Mouse (Mus musculus) ES-Bruce4 (cell line): ENCODE results near the gene Srrm4. TPM values are rescaled to one million over a fixed set of nuclear protein-coding genes. Genes with fewer than 3 reads are reported as not detected.

Source experiments
- H3K27ac ChIP-seq: 2 replicates; pipeline ENCODE4 v1.5.1; 2012; ENCODE audit warnings: low read length, inconsistent platforms; ENCODE audit not compliant: insufficient read depth
- H3K27me3 ChIP-seq: 2 replicates; pipeline ENCODE4 v1.6.1; 2012; ENCODE audit warnings: mild to moderate bottlenecking, low read length, inconsistent platforms; ENCODE audit not compliant: control insufficient read depth, poor library complexity, insufficient read depth, severe bottlenecking
- H3K36me3 ChIP-seq: 2 replicates; pipeline ENCODE4 v1.6.1; 2012; ENCODE audit warnings: inconsistent platforms, mild to moderate bottlenecking, low read length, moderate library complexity; ENCODE audit not compliant: control insufficient read depth, poor library complexity, insufficient read depth, severe bottlenecking
- H3K4me1 ChIP-seq: one replicate; pipeline ENCODE4 v1.8.1; 2011; ENCODE audit warnings: low read length; ENCODE audit not compliant: control insufficient read depth, insufficient read depth
- H3K4me3 ChIP-seq: 2 replicates; pipeline ENCODE4 v1.5.1; 2011; ENCODE audit warnings: low read depth, mild to moderate bottlenecking, low read length
- H3K9ac ChIP-seq: 2 replicates; pipeline ENCODE4 v1.6.1; 2012; ENCODE audit warnings: low read depth, mild to moderate bottlenecking, inconsistent platforms; ENCODE audit not compliant: poor library complexity, severe bottlenecking
- H3K9me3 ChIP-seq: replicated peaks from 2 replicates; pipeline ENCODE4 v1.6.1; 2012; ENCODE audit warnings: mild to moderate bottlenecking, low read length, inconsistent platforms; ENCODE audit not compliant: control insufficient read depth, poor library complexity, insufficient read depth, severe bottlenecking
- CTCF ChIP-seq: IDR thresholded peaks from one replicate; pipeline ENCODE4 v1.8.1; 2011; ENCODE audit warnings: low read depth, low read length
- EP300 ChIP-seq: IDR thresholded peaks from 2 replicates; pipeline ENCODE4 v1.6.1; 2011; ENCODE audit warnings: low read depth, low read length; ENCODE audit not compliant: insufficient read depth
- POLR2A ChIP-seq: IDR thresholded peaks from one replicate; pipeline ENCODE4 v1.8.1; 2011; ENCODE audit warnings: low read length; ENCODE audit not compliant: insufficient read depth
- polyA plus RNA-seq: library from polyadenylated mRNA; stranded (reverse); fragments of >200 nt; gene quantifications from 2 replicates; pipeline ENCODE4 v1.2.4, GENCODE M21; 2011; ENCODE audit warnings: low read depth; ENCODE audit not compliant: missing spikeins, insufficient read depth, insufficient read length

Srrm4 gene
- polyA plus RNA-seq, 1 experiment: 0.48 TPM

DNA sequence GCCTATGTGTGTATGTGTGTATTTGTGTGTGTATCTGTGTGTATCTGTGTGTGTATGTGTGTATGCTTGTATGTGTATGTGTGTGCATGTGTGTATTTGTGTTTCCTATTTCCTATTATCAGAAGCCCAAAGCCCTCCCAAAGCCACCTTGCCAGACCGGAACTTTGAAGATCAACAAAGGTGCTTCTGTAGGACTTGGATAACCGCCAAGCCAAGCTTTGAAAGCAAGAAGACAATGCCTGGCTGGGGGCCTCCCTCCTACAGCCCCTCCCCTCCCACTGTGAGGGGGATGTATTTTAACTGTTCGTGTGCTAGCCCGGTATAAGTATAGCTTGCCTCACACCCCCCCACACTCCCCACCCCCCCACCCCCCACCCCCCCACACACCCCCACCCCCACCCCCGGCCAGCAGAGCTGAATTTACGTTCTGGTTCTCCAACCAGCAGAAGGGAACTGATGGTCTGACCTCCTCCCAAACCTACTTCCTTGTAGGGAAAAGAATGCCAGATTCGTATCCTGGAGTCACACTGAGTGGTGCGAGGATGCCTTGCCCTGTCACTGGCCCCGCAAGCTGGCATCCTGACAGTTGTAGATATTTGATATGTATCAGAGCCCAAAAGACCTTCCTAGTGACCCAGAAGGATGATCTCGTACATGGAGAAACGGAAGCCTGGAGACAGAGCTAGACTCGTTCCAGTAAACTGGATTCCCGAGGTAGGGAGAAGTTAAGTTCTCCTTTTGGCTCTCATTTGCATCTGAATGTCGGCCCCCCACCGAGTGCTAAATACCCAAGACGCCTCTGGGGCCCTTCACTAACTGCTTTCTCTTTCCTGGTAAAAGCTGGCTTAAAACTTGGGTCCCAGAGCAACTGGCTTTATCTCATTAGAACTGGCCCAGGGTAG is 181.7 kb downstream of the Srrm4 start:
- peaks cover 20% of the 10 kb centered on the region for H3K4me1 ChIP-seq
- peak overlapping the region; percentile 69 for H3K9ac ChIP-seq
- TF ChIP-seq EP300: peak; percentile 95
- no peak for TF ChIP-seq POLR2A
- H3K27me3 ChIP-seq: no peaks in the 10 kb centered on the region
- no peaks in the 10 kb centered on the region for H3K9me3 ChIP-seq
- peak overlapping the region; percentile 98 for H3K27ac ChIP-seq
- peak overlapping the region; percentile 58 for H3K4me3 ChIP-seq
- H3K36me3 ChIP-seq: peaks cover 4% of the 10 kb centered on the region; the same call in 1 of the 2 replicates

DNA sequence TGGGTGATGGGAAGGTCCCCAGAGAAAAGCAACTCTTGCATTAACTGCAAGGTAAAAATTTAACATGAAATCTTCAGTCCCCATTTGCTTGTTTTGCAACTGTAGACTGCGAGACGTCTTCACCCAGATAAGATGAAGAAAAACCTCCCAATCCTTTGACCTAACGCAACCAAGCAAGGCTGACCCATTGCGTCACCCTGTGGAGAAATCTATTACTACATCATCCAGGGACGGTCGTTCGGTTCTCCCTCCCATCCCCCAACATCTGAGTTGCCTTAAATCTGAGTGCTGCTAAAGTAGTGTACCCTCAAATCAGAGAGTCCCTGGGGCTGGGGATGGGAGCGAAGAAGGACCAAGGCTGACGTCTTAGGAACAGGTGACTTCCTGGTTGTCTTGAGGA is 182.7 kb downstream of the Srrm4 start:
- H3K9me3 ChIP-seq: no peaks in the 10 kb centered on the region
- peaks cover 19% of the 10 kb centered on the region for H3K4me1 ChIP-seq
- H3K4me3 ChIP-seq: peak overlapping the region; percentile 60
- peak overlapping the region; percentile 69 for H3K9ac ChIP-seq
- no peak for TF ChIP-seq POLR2A
- TF ChIP-seq CTCF: peak; percentile 47
- no peak for TF ChIP-seq EP300
- 0 out of 2 replicates have a peak, but pooled peaks cover 3% of the 10 kb centered on the region for H3K36me3 ChIP-seq
- peak overlapping the region; percentile 98 for H3K27ac ChIP-seq
- H3K27me3 ChIP-seq: no peaks in the 10 kb centered on the region

DNA sequence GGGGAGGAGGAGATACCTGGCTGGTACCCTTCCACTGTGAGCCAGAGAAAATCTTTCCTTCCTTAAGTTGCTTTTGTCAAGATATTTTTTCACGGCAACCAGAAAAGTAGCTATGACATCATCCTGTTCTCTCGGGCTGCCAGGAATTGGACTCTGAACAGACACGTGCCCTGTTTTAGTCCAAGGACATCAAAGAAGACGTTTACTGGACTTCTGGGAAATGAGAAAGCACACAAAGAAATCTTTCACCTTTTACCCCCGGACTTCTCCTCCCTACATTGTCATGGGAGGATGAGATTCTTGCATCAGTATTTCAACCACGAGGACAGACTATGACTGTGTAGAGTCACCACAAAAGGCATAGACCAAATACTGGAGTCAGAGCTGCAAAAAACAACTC is 183.7 kb downstream of the Srrm4 start:
- H3K36me3 ChIP-seq: 0 out of 2 replicates have a peak, but pooled peaks cover 3% of the 10 kb centered on the region

DNA sequence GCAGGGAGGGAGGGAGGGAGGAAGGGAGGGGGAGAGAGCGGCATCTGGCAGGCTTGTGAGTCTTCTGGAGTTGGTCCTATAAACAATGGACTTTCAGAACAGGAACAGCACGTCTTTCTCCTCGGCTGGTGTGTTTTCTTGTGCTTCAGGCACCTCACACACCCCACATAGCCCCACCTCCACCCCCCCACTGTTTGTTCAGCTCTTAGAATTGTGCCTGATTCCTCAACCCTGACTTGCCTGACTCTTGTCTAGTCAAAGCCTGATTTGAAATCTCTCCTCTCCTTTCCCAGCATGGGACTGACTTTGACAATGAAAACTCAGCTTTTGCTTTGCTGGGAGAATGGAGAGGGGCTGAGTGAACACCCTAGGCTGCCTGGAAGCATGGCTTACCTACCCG is 184.3 kb downstream of the Srrm4 start:
- Histone ChIP-seq H3K9me3 (no peaks in the 10 kb centered on the region), H3K4me1 (peaks cover 13% of the 10 kb centered on the region), H3K4me3 (no peak overlapping the region), H3K36me3 (0 out of 2 replicates have a peak, but pooled peaks cover 3% of the 10 kb centered on the region), H3K27ac (peak overlapping the region; percentile 98), H3K27me3 (no peaks in the 10 kb centered on the region), H3K9ac (peak overlapping the region; percentile 16; the same call in 1 of the 2 replicates)
- TF ChIP-seq EP300: 0 out of 2 replicates have a peak, but pooled peaks have one; percentile 78
- no peak for TF ChIP-seq CTCF
- peak; percentile 9 for TF ChIP-seq POLR2A

More for the DNA sequence above, 183.7 kb downstream of the Srrm4 start:
- H3K4me1 ChIP-seq: peaks cover 17% of the 10 kb centered on the region
- peak overlapping the region; percentile 98 for H3K27ac ChIP-seq
- H3K4me3 ChIP-seq: no peak overlapping the region
- no peaks in the 10 kb centered on the region for H3K9me3 ChIP-seq
- H3K27me3 ChIP-seq: no peaks in the 10 kb centered on the region
- no peak for TF ChIP-seq CTCF
- TF ChIP-seq EP300: 0 out of 2 replicates have a peak, but pooled peaks have one; percentile 33
- TF ChIP-seq POLR2A: no peak
- H3K9ac ChIP-seq: peak overlapping the region; percentile 16; the same call in 1 of the 2 replicates

DNA sequence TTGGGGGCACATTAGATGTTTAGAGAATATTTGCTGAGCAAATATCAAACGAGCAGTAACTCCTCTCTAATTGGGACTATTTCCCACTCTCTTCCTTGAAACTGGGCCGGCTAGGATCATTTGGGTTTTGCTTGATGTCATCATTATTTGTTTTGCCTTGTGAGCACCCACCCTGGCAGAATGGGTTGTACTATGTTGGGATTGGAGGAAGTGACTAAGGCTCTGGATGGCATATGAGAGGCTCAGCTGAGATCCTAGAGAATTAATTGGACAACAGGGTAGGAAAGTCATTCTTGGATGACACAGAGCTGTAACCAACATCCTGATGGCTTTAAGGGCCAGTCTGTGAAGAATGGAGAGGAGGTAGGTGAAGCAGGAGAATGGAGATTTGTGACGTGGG is 185.1 kb downstream of the Srrm4 start:
- Histone ChIP-seq H3K9me3 (no peaks in the 10 kb centered on the region), H3K27ac (peak overlapping the region; percentile 84), H3K4me3 (no peak overlapping the region), H3K9ac (no peak overlapping the region), H3K36me3 (0 out of 2 replicates have a peak, but pooled peaks cover 3% of the 10 kb centered on the region), H3K4me1 (peaks cover 12% of the 10 kb centered on the region), H3K27me3 (no peaks in the 10 kb centered on the region)
- TF ChIP-seq CTCF (no peak), POLR2A (no peak), EP300 (no peak)

- no peak for TF ChIP-seq CTCF
- TF ChIP-seq EP300: no peak
- no peak for TF ChIP-seq POLR2A
- peaks cover 6% of the 10 kb centered on the region for H3K4me1 ChIP-seq
- H3K4me3 ChIP-seq: no peak overlapping the region
- H3K9me3 ChIP-seq: no peaks in the 10 kb centered on the region
- no peak overlapping the region for H3K9ac ChIP-seq
- no peak overlapping the region for H3K27ac ChIP-seq
- H3K36me3 ChIP-seq: 0 out of 2 replicates have a peak, but pooled peaks cover 3% of the 10 kb centered on the region
- no peaks in the 10 kb centered on the region for H3K27me3 ChIP-seq
These were observed 185.7 kb downstream of the Srrm4 start for GRCm38 (mm10) chr5:116405934-116406333.
